Mouse (Mus musculus) kidney, adult 18-20 months (tissue): Measurements from ENCODE around the gene Fam53b.
A peak's percentile ranks its signal among the peaks of the same experiment; 100 is the strongest.

Experiments used
- DNase-seq: peaks from one replicate; pipeline ENCODE4 v3.0.0; 2021

The Fam53b gene

GRCm38 (mm10) chr7:132701412-132701811 is 112.3 kb downstream of the Fam53b start:
- no peak for DNase-seq

GRCm38 (mm10) chr7:132700107-132700506 is 113.6 kb downstream of the Fam53b start:
- DNase-seq, result no peak

GRCm38 (mm10) chr7:132699639-132700038 is 114.0 kb downstream of the Fam53b start:
- no peak for DNase-seq

GRCm38 (mm10) chr7:132699165-132699564 is 114.5 kb downstream of the Fam53b start:
- no peak for DNase-seq

- no peak for DNase-seq
Measured at GRCm38 (mm10) chr7:132698737-132699136, 114.9 kb downstream of the Fam53b start.

- no peak for DNase-seq
Measured at GRCm38 (mm10) chr7:132697258-132697796, 116.4 kb downstream of the Fam53b start.

GRCm38 (mm10) chr7:132693561-132693960 is 120.1 kb downstream of the Fam53b start:
- DNase-seq, result peak; percentile 59

- DNase-seq, result peak; percentile 70
Measured at GRCm38 (mm10) chr7:132692719-132693118, 121.0 kb downstream of the Fam53b start.

- DNase-seq, result no peak
Measured at GRCm38 (mm10) chr7:132690716-132691472, 122.8 kb downstream of the Fam53b start.

- DNase-seq, result no peak
Measured at GRCm38 (mm10) chr7:132689722-132690121, 124.0 kb downstream of the Fam53b start.

GRCm38 (mm10) chr7:132688721-132689120 is 125.0 kb downstream of the Fam53b start:
- no peak for DNase-seq

- DNase-seq, result no peak
Measured at GRCm38 (mm10) chr7:132687897-132688296, 125.8 kb downstream of the Fam53b start.

GRCm38 (mm10) chr7:132686515-132686914 is 127.2 kb downstream of the Fam53b start:
- DNase-seq, result no peak

- DNase-seq, result no peak
Measured at GRCm38 (mm10) chr7:132683923-132684322, 129.8 kb downstream of the Fam53b start.

- DNase-seq, result no peak
Measured at GRCm38 (mm10) chr7:132682901-132683300, 130.8 kb downstream of the Fam53b start.

- DNase-seq, result no peak
Measured at GRCm38 (mm10) chr7:132682336-132682735, 131.3 kb downstream of the Fam53b start.

GRCm38 (mm10) chr7:132681831-132682230 is 131.9 kb downstream of the Fam53b start:
- no peak for DNase-seq

GRCm38 (mm10) chr7:132681296-132681695 is 132.4 kb downstream of the Fam53b start:
- no peak for DNase-seq

GRCm38 (mm10) chr7:132679549-132679948 is 134.1 kb downstream of the Fam53b start:
- no peak for DNase-seq

- DNase-seq, result no peak
Measured at GRCm38 (mm10) chr7:132679117-132679516, 134.6 kb downstream of the Fam53b start.

- no peak for DNase-seq
Measured at GRCm38 (mm10) chr7:132675922-132676321, 137.8 kb downstream of the Fam53b start.

- DNase-seq, result peak; percentile 64
Measured at GRCm38 (mm10) chr7:132673931-132674755, 139.5 kb downstream of the Fam53b start.

- peak; percentile 40 for DNase-seq
Measured at GRCm38 (mm10) chr7:132672481-132672959, 141.2 kb downstream of the Fam53b start.

GRCm38 (mm10) chr7:132670863-132671165 is 142.9 kb downstream of the Fam53b start:
- peak; percentile 75 for DNase-seq
